Mouse (Mus musculus) layer of hippocampus, adult 2 months (tissue): ENCODE measurements around the gene Alppl2. TPM values are rescaled to one million over a fixed set of nuclear protein-coding genes. Genes with fewer than 3 reads are reported as not detected.

Experiments used
- DNase-seq, 2 experiments: peaks; one replicate each; pipeline ENCODE4 v3.0.0; 2022; ENCODE audit warnings: low spot score in 2 of 2
- H3K27ac ChIP-seq: fragments of 200-600 bp; 2 replicates; pipeline ENCODE4 v1.8.1; 2022
- H3K4me3 ChIP-seq: fragments of 200-600 bp; 2 replicates; pipeline ENCODE4 v1.8.1; 2022; ENCODE audit warnings: mild to moderate bottlenecking
- CTCF ChIP-seq: fragments of 200-600 bp; conservative IDR thresholded peaks from 2 replicates; pipeline ENCODE4 v1.8.1; 2022; ENCODE audit warnings: antibody characterized with exemption, mild to moderate bottlenecking, moderate library complexity
- long read RNA-seq, 2 experiments: library from polyadenylated mRNA; stranded (forward); transcript quantifications; one replicate each; pipeline ENCODE4 v2.0.0; 2021; ENCODE audit warnings: borderline mapping rate in 2 of 2
- total RNA-seq, 2 experiments: library from RNA; stranded (reverse); gene quantifications; 2 replicates each; pipeline ENCODE4 v1.2.3; 2021

The Alppl2 gene
- total RNA-seq, result not detected
- long read RNA-seq, experiment 1, result 0 reads
- long read RNA-seq, experiment 2, result 0 reads

GRCm38 (mm10) chr1:87089828-87090227, at the start of gene Alppl2:
Alppl2 (minus strand) TSS chr1:87089928.
- no peak for DNase-seq
- no peak for TF ChIP-seq CTCF
- Histone ChIP-seq H3K4me3 (no peak within 1 kb of the TSS), H3K27ac (no peak within 1 kb of the TSS)

GRCm38 (mm10) chr1:87131803-87132202, 42.1 kb upstream of the Alppl2 start:
- DNase-seq, result no peak
- Histone ChIP-seq H3K27ac (no peak overlapping the region), H3K4me3 (no peak overlapping the region)
- no peak for TF ChIP-seq CTCF

GRCm38 (mm10) chr1:87127206-87128030, 37.7 kb upstream of the Alppl2 start:
- 0 out of 2 replicates have a peak overlapping the region, but pooled peaks have one; percentile 39 for H3K27ac ChIP-seq
- DNase-seq, result peak; percentile 29 to 50
- peak overlapping the region; percentile 50 for H3K4me3 ChIP-seq
- peak; percentile 62 for TF ChIP-seq CTCF

- no peak for DNase-seq
- Histone ChIP-seq H3K4me3 (no peak within 1 kb of the TSS), H3K27ac (no peak within 1 kb of the TSS)
- TF ChIP-seq CTCF, result no peak
These were observed 34.9 kb upstream of the Alppl2 start, which contains the start of gene Akp3 for GRCm38 (mm10) chr1:87124673-87125072. Akp3 (plus strand) TSS chr1:87124973.

DNA sequence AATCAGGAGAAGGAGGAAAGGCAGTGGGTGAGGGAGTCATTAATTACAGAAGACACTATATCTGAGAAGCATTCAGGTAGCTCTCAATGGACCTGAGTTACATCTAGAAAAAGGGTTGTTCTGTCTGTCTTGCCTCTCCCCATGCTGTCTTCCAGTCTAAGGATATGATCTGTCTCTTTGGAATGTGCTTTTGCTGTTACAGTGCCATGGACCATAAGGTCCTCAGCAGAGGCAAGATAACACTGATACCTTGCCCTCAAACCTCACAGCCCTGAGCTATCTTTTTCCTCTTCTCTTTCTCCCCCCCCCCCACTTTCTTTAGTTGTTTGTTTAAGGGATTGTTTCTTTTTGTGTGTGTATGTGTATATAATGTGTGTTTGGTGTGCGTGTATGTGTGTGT, 25.1 kb upstream of the Alppl2 start:
- DNase-seq, result no peak
- no peak overlapping the region for H3K4me3 ChIP-seq
- no peak overlapping the region for H3K27ac ChIP-seq
- no peak for TF ChIP-seq CTCF

GRCm38 (mm10) chr1:87111719-87112354, 22.1 kb upstream of the Alppl2 start:
- peak; percentile 71 for TF ChIP-seq CTCF
- no peak overlapping the region for H3K4me3 ChIP-seq
- DNase-seq, result peak in 1 of 2 experiments; percentile 35
- H3K27ac ChIP-seq, result no peak overlapping the region

GRCm38 (mm10) chr1:87108564-87108963, 18.8 kb upstream of the Alppl2 start:
- Histone ChIP-seq H3K27ac (no peak overlapping the region), H3K4me3 (no peak overlapping the region)
- TF ChIP-seq CTCF, result no peak
- no peak for DNase-seq

- TF ChIP-seq CTCF, result no peak
- Histone ChIP-seq H3K4me3 (no peak overlapping the region), H3K27ac (no peak overlapping the region)
- DNase-seq, result no peak
These were observed 16.8 kb upstream of the Alppl2 start for GRCm38 (mm10) chr1:87106536-87106935.

- Histone ChIP-seq H3K4me3 (no peak overlapping the region), H3K27ac (no peak overlapping the region)
- no peak for DNase-seq
- TF ChIP-seq CTCF, result no peak
These were observed 14.2 kb upstream of the Alppl2 start for GRCm38 (mm10) chr1:87103936-87104335.

DNA sequence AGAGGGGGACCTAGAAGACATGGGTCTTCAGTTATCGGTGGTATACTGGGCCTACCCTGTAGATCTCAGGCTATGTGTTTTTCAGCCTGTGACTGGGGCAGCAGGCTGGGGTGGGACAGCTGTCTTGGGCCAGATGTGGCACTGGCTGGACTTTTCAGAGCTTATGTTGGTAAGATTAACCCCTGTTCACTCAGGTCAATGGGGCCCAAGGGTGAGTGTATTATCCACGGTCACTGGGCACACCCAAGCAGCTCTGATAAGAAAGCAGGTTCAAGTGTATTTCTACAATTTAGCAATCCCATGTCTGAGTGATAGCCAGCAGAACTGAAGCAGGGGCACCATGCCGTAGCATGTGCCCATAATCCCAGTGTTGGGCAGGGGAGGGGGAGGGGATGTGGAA, 12.4 kb upstream of the Alppl2 start:
- no peak for DNase-seq
- no peak for TF ChIP-seq CTCF
- no peak overlapping the region for H3K4me3 ChIP-seq
- H3K27ac ChIP-seq, result no peak overlapping the region

DNA sequence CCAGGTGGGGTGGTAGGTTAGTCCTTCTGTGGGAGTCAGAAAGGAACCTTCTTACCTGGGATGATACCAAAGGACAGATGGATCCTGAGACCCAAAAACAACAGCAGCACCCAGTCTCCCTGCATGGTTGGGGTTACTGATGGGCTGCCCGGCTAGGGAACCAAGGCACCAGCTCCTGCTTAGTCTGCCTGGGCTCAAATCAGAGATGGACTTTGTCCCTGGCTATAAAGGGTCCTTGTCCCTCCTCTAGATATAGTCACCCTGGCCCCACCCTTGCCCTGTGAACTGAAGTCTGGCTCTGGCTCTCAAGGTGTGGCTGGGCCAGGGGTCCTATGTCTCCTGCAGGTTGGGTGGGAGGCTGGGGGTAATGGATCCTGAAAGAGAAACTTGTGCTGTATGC, 11.7 kb upstream of the Alppl2 start, which contains the start of gene Alpi:
Gene Alpi (minus strand): TSS at position 196 of the 400 bp plus-strand sequence.
- Histone ChIP-seq H3K4me3 (no peak within 1 kb of the TSS), H3K27ac (no peak within 1 kb of the TSS)
- TF ChIP-seq CTCF, result no peak
- no peak for DNase-seq

DNA sequence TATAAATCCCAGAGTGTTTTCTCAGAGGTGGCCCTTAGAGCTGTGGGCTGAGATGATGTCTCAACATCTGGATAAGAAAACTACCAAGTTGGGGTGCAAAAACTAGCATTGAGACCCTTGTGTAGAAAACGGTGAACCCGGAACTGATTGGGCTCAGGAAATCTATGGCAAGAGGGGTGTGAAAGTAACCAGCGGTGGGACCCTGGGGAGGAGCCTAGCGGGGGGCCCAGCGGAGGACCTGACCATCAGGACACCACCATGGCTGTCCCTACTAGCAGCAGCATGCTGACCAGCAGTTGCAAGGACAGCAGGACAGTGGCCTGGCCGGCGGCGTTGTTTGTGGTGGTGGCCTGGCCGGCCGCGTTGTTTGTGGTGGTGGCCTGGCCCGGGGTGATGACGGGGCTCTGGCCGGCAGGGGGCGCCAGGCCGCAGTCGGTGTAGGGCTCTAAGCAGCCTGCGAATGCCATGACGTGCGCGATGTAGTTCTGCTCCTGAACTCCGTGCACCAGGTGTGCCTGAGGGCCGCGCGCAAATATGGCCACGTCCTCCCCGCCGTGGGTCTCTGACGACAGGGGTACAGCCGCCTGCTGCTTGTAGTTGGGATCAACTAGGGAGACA, 8.7 kb upstream of the Alppl2 start:
- TF ChIP-seq CTCF, result peak; percentile 82
- no peak overlapping the region for H3K4me3 ChIP-seq
- peak; percentile 10 to 61 for DNase-seq
- H3K27ac ChIP-seq, result no peak overlapping the region

DNA sequence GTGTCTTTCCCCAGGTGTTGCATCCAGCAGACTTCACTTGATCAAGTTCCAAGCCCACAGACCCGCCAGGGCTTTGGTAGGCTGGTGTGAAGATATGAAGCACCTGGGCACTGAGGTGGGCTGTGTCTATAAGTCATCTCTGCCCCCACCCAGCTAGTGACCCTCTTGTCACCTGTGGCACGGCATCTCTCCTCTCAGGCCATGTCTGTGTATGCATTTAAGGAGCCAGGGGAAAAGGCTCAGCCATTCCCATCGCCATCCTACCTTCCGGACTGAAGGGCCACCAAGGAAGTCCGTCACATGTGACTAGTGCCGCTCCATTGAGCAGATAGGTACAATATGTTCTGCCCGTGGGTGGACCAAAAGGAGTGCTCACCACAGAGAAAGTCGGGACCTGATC, 5.9 kb upstream of the Alppl2 start:
- DNase-seq, result no peak
- no peak overlapping the region for H3K4me3 ChIP-seq
- no peak overlapping the region for H3K27ac ChIP-seq
- TF ChIP-seq CTCF, result no peak
